Mouse (Mus musculus): ENCODE results near the gene Zbtb5.
A peak's percentile ranks its signal among the peaks of the same experiment; 100 is the strongest.

DNA sequence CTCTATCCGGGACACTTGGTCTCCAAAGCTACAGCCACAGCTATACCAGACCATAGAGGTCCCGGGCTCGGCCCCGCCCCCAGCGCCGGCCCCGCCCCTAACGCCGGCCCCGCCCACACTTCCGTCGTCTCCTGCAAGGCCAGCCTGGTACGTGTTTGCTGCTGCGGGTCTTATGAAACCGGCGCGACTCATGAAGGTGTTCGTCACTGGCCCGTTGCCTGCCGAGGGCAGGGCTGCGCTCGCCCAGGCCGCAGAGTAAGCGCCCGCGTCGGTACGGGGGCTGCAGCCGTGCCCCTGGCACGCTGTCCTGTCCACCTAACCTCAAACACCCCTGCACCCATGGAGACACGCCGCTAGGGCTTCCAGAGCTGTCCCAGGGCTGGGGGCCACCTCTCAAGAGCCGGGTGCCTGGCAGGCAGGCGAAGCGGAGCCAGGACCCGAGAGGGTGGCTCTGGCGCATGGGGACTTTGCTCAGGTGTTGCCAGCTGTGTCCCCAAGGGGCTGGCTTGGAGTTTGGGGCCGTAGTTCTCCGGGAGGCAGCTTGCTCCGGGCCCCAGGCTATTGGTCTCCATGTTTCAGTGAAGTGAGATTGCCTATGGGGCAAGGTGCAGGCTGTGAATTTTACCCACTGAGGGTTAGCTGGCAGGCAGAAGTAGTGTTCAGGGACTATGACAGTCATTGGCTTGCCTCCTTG, 30.8 kb downstream of the Zbtb5 start, which contains the start of gene Grhpr:
- TF ChIP-seq CTCF (IDR thresholded peaks at IDR 0.05; ENCODE audit: low read depth, low read length) (peak; percentile 17; the same call in 1 of the 2 replicates), POLR2A (IDR thresholded peaks at IDR 0.05; ENCODE audit: extremely low read depth, insufficient read depth, low read length) (peak; percentile 92)

All from liver, adult 2 months (tissue).